Mouse (Mus musculus): ENCODE measurements around the gene Inf2.

- TF ChIP-seq CTCF (IDR thresholded peaks at IDR 0.05; ENCODE audit: control insufficient read depth, insufficient read depth, insufficient read length), result no peak
- TF ChIP-seq CEBPB (IDR thresholded peaks at IDR 0.05; ENCODE audit: low read depth), result no peak
- no peak for TF ChIP-seq MAX (IDR thresholded peaks at IDR 0.05)
Measured at GRCm38 (mm10) chr12:112633686-112634085, 45.1 kb downstream of the Inf2 start.
